Mouse (Mus musculus): ENCODE results near the gene Zfp580.

GRCm38 (mm10) chr7:5086921-5087440 is 35.6 kb downstream of the Zfp580 start:
- no peak for TF ChIP-seq CTCF (IDR thresholded peaks at IDR 0.05; ENCODE audit: borderline replicate concordance, insufficient read depth, low read length)
- no peak for TF ChIP-seq POLR2A (IDR thresholded peaks at IDR 0.05; ENCODE audit: low read depth, low read length)
